Mouse (Mus musculus) stomach, postnatal 0 days (tissue): ENCODE measurements at regions not wholly inside any gene's neighbourhood (a gene's known extent, or its start where the extent isn't known, plus 50 kb on each side); places are given as distances from the start of the nearest gene placed in this dataset.

ENCODE experiments used
- ATAC-seq: fragments of 200-750 bp; cut with Nextera tagmentation; 2 replicates; pipeline ENCODE4 v1.8.0; 2017; ENCODE audit not compliant: low FRiP score, low TSS enrichment
- DNase-seq: peaks from one replicate; pipeline ENCODE4 v3.0.0-alpha.2; 2016; ENCODE audit warnings: low spot score
- H3K27ac ChIP-seq: fragments of 300-500 bp; sonication (generic); replicated peaks from 2 replicates; pipeline ENCODE4 v1.5.1; 2014; ENCODE audit warnings: mild to moderate bottlenecking, control low read depth
- H3K27me3 ChIP-seq: fragments of 300-500 bp; sonication (generic); 2 replicates; pipeline ENCODE4 v1.6.1; 2014; ENCODE audit warnings: low read length; ENCODE audit not compliant: control insufficient read depth, insufficient read depth
- H3K36me3 ChIP-seq: fragments of 300-500 bp; sonication (generic); 2 replicates; pipeline ENCODE4 v1.6.1; 2014; ENCODE audit warnings: low read length, mixed read lengths; ENCODE audit not compliant: control insufficient read depth, insufficient read depth
- H3K4me1 ChIP-seq: fragments of 300-500 bp; sonication (generic); replicated peaks from 2 replicates; pipeline ENCODE4 v1.6.1; 2014; ENCODE audit warnings: antibody characterized with exemption; ENCODE audit not compliant: control insufficient read depth, insufficient read depth
- H3K4me2 ChIP-seq: fragments of 300-500 bp; sonication (generic); replicated peaks from 2 replicates; pipeline ENCODE4 v1.6.1; 2014; ENCODE audit warnings: low read depth, mild to moderate bottlenecking, control low read depth, moderate library complexity
- H3K4me3 ChIP-seq: fragments of 300-500 bp; sonication (generic); 2 replicates; pipeline ENCODE4 v1.5.1; 2014; ENCODE audit warnings: low read depth, low read length, control low read depth
- H3K9ac ChIP-seq: fragments of 300-500 bp; sonication (generic); 2 replicates; pipeline ENCODE4 v1.6.1; 2014; ENCODE audit warnings: mild to moderate bottlenecking, low read length, control low read depth, mixed read lengths
- H3K9me3 ChIP-seq: fragments of 300-500 bp; sonication (generic); 2 replicates; pipeline ENCODE4 v1.6.1; 2016; ENCODE audit warnings: low read length; ENCODE audit not compliant: control insufficient read depth
- CTCF ChIP-seq: IDR thresholded peaks from 2 replicates; pipeline ENCODE4 v1.5.1; 2016; ENCODE audit warnings: antibody characterized with exemption, low read depth, mild to moderate bottlenecking, moderate library complexity
- EP300 ChIP-seq: optimal IDR thresholded peaks from 2 replicates; pipeline ENCODE3; 2016; ENCODE audit warnings: antibody characterized with exemption
- WGBS: fragments of 180-500 bp; shearing (Covaris S2); extraction: QIAGEN DNeasy Blood & Tissue Kit; methylation state at CpG from one replicate; pipeline ENCODE4 v1.1.7; 2014; 5-methylcytosine and 5-hydroxymethylcytosine counted together

DNA sequence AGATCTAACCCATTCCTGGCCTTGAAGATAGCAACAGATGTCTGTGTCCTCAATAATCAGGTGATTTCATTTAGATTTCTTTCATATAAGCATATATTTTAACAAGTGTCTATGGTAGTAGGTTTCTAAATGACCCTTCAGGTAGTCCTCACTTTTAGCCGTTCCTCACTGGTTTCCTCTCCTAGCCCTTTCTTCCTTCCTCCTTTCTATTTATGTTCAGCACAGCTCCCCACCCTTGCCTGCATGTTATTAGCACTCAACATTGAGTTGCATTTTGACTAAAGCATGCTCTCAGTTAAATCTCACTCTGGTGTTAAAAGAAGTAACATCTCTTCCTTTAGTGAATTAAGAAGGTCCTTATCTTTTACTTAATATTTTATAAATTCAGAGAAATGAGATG, 1376.8 kb upstream of the Slc10a2 start:
- Histone ChIP-seq H3K36me3 (no peaks in the 10 kb centered on the region), H3K9me3 (no peaks in the 10 kb centered on the region), H3K4me2 (no peak overlapping the region), H3K27me3 (no peaks in the 10 kb centered on the region), H3K4me3 (no peak overlapping the region), H3K9ac (no peak overlapping the region), H3K4me1 (no peaks in the 10 kb centered on the region), H3K27ac (no peak overlapping the region)
- no peak for ATAC-seq
- TF ChIP-seq EP300 = no peak
- TF ChIP-seq CTCF = no peak
- 86% methylated on average over 1 of the region's 1 CpGs for WGBS
- no peak for DNase-seq

DNA sequence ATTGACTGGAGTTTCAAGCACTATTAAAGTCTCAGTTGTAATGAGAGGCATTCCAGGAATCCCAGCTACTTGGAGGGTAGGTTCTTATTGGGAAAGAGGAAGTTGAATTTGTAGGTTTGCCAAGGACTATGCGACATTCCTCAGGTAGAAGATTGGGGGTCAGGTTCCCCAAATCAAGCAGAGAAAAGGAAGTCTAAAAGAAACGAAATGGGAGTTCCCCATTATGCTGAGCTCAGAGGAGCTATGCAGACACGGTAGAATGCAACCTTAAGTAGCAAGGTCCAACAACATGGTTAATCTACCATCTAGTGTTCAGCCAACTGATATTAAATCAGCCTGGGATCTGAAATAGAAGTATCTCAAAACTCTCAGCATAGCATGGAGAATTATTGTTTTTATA, 1365.9 kb upstream of the Slc10a2 start:
- no peak overlapping the region for H3K27ac ChIP-seq
- TF ChIP-seq CTCF = no peak
- no peak for TF ChIP-seq EP300
- H3K4me1 ChIP-seq = no peaks in the 10 kb centered on the region
- H3K9me3 ChIP-seq = no peaks in the 10 kb centered on the region
- ATAC-seq (no peak), DNase-seq (no peak)
- H3K9ac ChIP-seq = no peak overlapping the region
- no peaks in the 10 kb centered on the region for H3K27me3 ChIP-seq
- no peaks in the 10 kb centered on the region for H3K36me3 ChIP-seq
- WGBS = 80% methylated on average over 3 of the region's 3 CpGs
- no peak overlapping the region for H3K4me2 ChIP-seq
- no peak overlapping the region for H3K4me3 ChIP-seq

DNA sequence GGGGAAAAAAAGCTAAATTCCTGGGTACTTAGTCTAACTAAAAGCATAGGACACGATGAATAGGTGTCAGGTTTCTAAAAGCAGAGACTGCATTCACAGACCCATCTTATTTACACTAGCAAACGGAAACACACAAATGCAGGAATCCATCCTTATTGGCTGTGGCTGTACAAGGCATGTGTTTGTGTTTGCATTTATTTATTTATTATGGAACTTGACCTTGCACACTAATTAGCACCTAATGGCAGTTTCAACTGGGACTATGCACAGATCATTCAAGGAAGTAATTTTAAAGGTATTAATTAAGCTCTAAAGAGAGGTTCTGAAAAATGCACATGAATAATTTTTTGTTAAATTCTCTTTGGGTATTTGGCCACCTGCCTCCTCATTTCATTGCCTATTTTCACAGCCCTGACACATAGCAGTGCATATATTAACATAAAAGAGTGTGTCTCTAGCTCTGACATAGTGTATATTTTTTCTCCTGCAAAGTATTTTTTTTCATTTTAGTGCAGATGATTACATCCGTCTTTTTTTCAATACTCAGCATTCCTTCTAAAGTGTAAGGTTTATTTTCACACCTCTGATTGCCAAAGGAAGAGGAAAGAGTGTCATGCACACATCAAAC, 1351.5 kb upstream of the Slc10a2 start:
- DNase-seq (no peak), ATAC-seq (no peak)
- Histone ChIP-seq H3K9ac (no peak overlapping the region), H3K27me3 (no peaks in the 10 kb centered on the region), H3K4me3 (no peak overlapping the region), H3K9me3 (no peaks in the 10 kb centered on the region), H3K27ac (no peak overlapping the region), H3K36me3 (no peaks in the 10 kb centered on the region), H3K4me2 (no peak overlapping the region), H3K4me1 (no peaks in the 10 kb centered on the region)
- TF ChIP-seq CTCF (no peak), EP300 (no peak)
- WGBS = 46% methylated on average over 3 of the region's 3 CpGs

DNA sequence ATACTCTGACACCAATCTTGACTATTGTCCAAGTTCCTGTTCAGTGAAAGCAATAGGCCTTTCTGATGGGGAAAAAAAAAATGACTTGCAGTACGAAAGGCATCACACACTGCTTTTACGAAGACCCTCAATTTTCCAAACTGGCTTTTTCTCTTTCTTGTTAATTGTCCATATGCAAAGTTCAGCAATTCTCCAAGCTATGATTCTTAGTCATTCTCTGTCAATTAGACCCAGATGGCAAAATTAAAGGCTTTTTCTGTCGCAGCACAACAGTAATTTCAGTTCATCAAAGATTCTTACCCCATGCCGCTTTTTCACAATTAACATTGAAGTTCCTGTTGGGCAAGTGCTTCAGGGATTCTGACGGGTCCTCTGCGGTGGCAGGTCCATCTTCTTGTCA, 1343.2 kb upstream of the Slc10a2 start:
- Histone ChIP-seq H3K4me3 (no peak overlapping the region), H3K27me3 (no peaks in the 10 kb centered on the region), H3K27ac (no peak overlapping the region), H3K36me3 (no peaks in the 10 kb centered on the region), H3K9me3 (no peaks in the 10 kb centered on the region), H3K4me2 (no peak overlapping the region), H3K9ac (no peak overlapping the region), H3K4me1 (no peaks in the 10 kb centered on the region)
- ATAC-seq = no peak
- DNase-seq = no peak
- 73% methylated on average over 6 of the region's 6 CpGs for WGBS
- TF ChIP-seq EP300 (no peak), CTCF (no peak)

- Histone ChIP-seq H3K9me3 (no peaks in the 10 kb centered on the region), H3K36me3 (no peaks in the 10 kb centered on the region), H3K27ac (no peak overlapping the region), H3K4me2 (no peak overlapping the region), H3K27me3 (no peaks in the 10 kb centered on the region), H3K9ac (no peak overlapping the region), H3K4me3 (no peak overlapping the region), H3K4me1 (no peaks in the 10 kb centered on the region)
- WGBS = 57% methylated on average over 4 of the region's 4 CpGs
- no peak for DNase-seq
- TF ChIP-seq EP300 = no peak
- no peak for ATAC-seq
Observed at GRCm38 (mm10) chr8:6439069-6439468, 1333.9 kb upstream of the Slc10a2 start.
